Mouse (Mus musculus) kidney, adult 2 months (tissue): Measurements from ENCODE around the gene 5830473C10Rik. TPM values are rescaled to one million over a fixed set of nuclear protein-coding genes. Genes with fewer than 3 reads are reported as not detected.

Experiments
- DNase-seq: peaks from one replicate; pipeline ENCODE4 v3.0.0; 2021
- H3K27ac ChIP-seq: fragments of 200-500 bp; 2 replicates; pipeline ENCODE4 v1.5.1; 2012; ENCODE audit warnings: low read depth, low read length, control low read depth, inconsistent platforms; ENCODE audit not compliant: insufficient read depth
- H3K27me3 ChIP-seq: fragments of 200-500 bp; replicated peaks from 2 replicates; pipeline ENCODE4 v1.6.1; 2012; ENCODE audit warnings: mild to moderate bottlenecking, moderate library complexity, low read length, inconsistent platforms; ENCODE audit not compliant: control insufficient read depth, insufficient read depth
- H3K36me3 ChIP-seq: fragments of 200-500 bp; 2 replicates; pipeline ENCODE4 v1.6.1; 2012; ENCODE audit warnings: mild to moderate bottlenecking, moderate library complexity, low read length, inconsistent platforms; ENCODE audit not compliant: control insufficient read depth, insufficient read depth
- H3K4me1 ChIP-seq: fragments of 200-500 bp; 2 replicates; pipeline ENCODE4 v1.6.1; 2011; ENCODE audit warnings: low read length; ENCODE audit not compliant: control insufficient read depth, insufficient read depth
- H3K4me3 ChIP-seq: fragments of 200-500 bp; 2 replicates; pipeline ENCODE4 v1.5.1; 2011; ENCODE audit warnings: mild to moderate bottlenecking, low read depth, low read length, control low read depth; ENCODE audit not compliant: insufficient read depth
- CTCF ChIP-seq: fragments of 200-500 bp; conservative IDR thresholded peaks from 2 replicates; pipeline ENCODE4 v1.5.1; 2011; ENCODE audit warnings: low read depth, mild to moderate bottlenecking, control low read depth, low read length, moderate library complexity, mixed read lengths; ENCODE audit not compliant: insufficient read depth, insufficient read length
- POLR2A ChIP-seq: fragments of 200-500 bp; IDR thresholded peaks from one replicate; pipeline ENCODE4 v1.6.1; 2011; ENCODE audit warnings: low read depth, low read length, control low read depth
- WGBS: fragments of 180-500 bp; shearing (Covaris S2); methylation state at CpG from one replicate; pipeline ENCODE4 v1.1.7; 2018; 5-methylcytosine and 5-hydroxymethylcytosine counted together
- polyA plus RNA-seq: library from polyadenylated mRNA; depleted of rRNA; stranded (reverse); fragments of >200 nt; gene quantifications from 2 replicates; pipeline ENCODE4 v1.2.3, GENCODE M21; 2012

The 5830473C10Rik gene
- polyA plus RNA-seq, 1 experiment, result 1.2 TPM

- TF ChIP-seq CTCF (no peak), POLR2A (no peak)
- H3K4me1 ChIP-seq, result peaks cover 7% of the 10 kb centered on the region
Measured at GRCm38 (mm10) chr5:90562880-90563279, 2.0 kb downstream of the 5830473C10Rik start.

GRCm38 (mm10) chr5:90564161-90564560 is 3.3 kb downstream of the 5830473C10Rik start:
- H3K27ac ChIP-seq, result no peak overlapping the region
- TF ChIP-seq POLR2A, result no peak
- TF ChIP-seq CTCF, result no peak
- H3K4me3 ChIP-seq, result no peak overlapping the region
- no peak for DNase-seq
- H3K27me3 ChIP-seq, result no peaks in the 10 kb centered on the region
- 91% methylated on average over 4 of the region's 4 CpGs for WGBS
- peaks cover 14% of the 10 kb centered on the region for H3K4me1 ChIP-seq
- no peaks in the 10 kb centered on the region for H3K36me3 ChIP-seq

More at GRCm38 (mm10) chr5:90562880-90563279, 2.0 kb downstream of the 5830473C10Rik start:
- WGBS, result 83% methylated on average over 4 of the region's 4 CpGs
- DNase-seq, result no peak
- no peaks in the 10 kb centered on the region for H3K36me3 ChIP-seq
- H3K4me3 ChIP-seq, result no peak overlapping the region
- H3K27ac ChIP-seq, result no peak overlapping the region
- H3K27me3 ChIP-seq, result no peaks in the 10 kb centered on the region

GRCm38 (mm10) chr5:90565205-90565604 is 4.3 kb downstream of the 5830473C10Rik start:
- H3K4me3 ChIP-seq, result no peak overlapping the region
- TF ChIP-seq CTCF (no peak), POLR2A (no peak)
- 79% methylated on average over 6 of the region's 6 CpGs for WGBS

GRCm38 (mm10) chr5:90567788-90568187 is 6.9 kb downstream of the 5830473C10Rik start:
- Histone ChIP-seq H3K27me3 (no peaks in the 10 kb centered on the region), H3K4me1 (peaks cover 16% of the 10 kb centered on the region), H3K27ac (peak overlapping the region; percentile 0; the same call in 1 of the 2 replicates), H3K36me3 (no peaks in the 10 kb centered on the region), H3K4me3 (no peak overlapping the region)
- 46% methylated on average over 5 of the region's 5 CpGs for WGBS
- DNase-seq, result peak; percentile 60
- no peak for TF ChIP-seq POLR2A
- no peak for TF ChIP-seq CTCF

More at GRCm38 (mm10) chr5:90565205-90565604, 4.3 kb downstream of the 5830473C10Rik start:
- no peak overlapping the region for H3K27ac ChIP-seq
- no peaks in the 10 kb centered on the region for H3K36me3 ChIP-seq
- no peaks in the 10 kb centered on the region for H3K27me3 ChIP-seq
- no peak for DNase-seq
- peaks cover 16% of the 10 kb centered on the region for H3K4me1 ChIP-seq

- TF ChIP-seq CTCF (no peak), POLR2A (no peak)
- Histone ChIP-seq H3K27ac (peak overlapping the region; percentile 0; the same call in 1 of the 2 replicates), H3K4me3 (no peak overlapping the region), H3K27me3 (no peaks in the 10 kb centered on the region), H3K4me1 (peaks cover 16% of the 10 kb centered on the region), H3K36me3 (no peaks in the 10 kb centered on the region)
- peak; percentile 87 for DNase-seq
Measured at GRCm38 (mm10) chr5:90568338-90568737, 7.4 kb downstream of the 5830473C10Rik start.

GRCm38 (mm10) chr5:90571216-90571615 is 10.3 kb downstream of the 5830473C10Rik start:
- no peaks in the 10 kb centered on the region for H3K36me3 ChIP-seq
- 39% methylated on average over 3 of the region's 3 CpGs for WGBS
- DNase-seq, result no peak
- no peak overlapping the region for H3K4me3 ChIP-seq
- H3K27me3 ChIP-seq, result no peaks in the 10 kb centered on the region
- H3K27ac ChIP-seq, result no peak overlapping the region
- no peak for TF ChIP-seq CTCF
- no peak for TF ChIP-seq POLR2A
- peaks cover 16% of the 10 kb centered on the region for H3K4me1 ChIP-seq

GRCm38 (mm10) chr5:90577751-90578150 is 16.8 kb downstream of the 5830473C10Rik start:
- 55% methylated on average over 9 of the region's 9 CpGs for WGBS

More at GRCm38 (mm10) chr5:90577751-90578150, 16.8 kb downstream of the 5830473C10Rik start:
- no peaks in the 10 kb centered on the region for H3K4me1 ChIP-seq
- no peak overlapping the region for H3K4me3 ChIP-seq
- no peaks in the 10 kb centered on the region for H3K27me3 ChIP-seq
- peak; percentile 63 for DNase-seq
- H3K36me3 ChIP-seq, result no peaks in the 10 kb centered on the region
- H3K27ac ChIP-seq, result no peak overlapping the region
- no peak for TF ChIP-seq CTCF
- no peak for TF ChIP-seq POLR2A
